Mouse (Mus musculus): ENCODE results near the gene Card11.

DNA sequence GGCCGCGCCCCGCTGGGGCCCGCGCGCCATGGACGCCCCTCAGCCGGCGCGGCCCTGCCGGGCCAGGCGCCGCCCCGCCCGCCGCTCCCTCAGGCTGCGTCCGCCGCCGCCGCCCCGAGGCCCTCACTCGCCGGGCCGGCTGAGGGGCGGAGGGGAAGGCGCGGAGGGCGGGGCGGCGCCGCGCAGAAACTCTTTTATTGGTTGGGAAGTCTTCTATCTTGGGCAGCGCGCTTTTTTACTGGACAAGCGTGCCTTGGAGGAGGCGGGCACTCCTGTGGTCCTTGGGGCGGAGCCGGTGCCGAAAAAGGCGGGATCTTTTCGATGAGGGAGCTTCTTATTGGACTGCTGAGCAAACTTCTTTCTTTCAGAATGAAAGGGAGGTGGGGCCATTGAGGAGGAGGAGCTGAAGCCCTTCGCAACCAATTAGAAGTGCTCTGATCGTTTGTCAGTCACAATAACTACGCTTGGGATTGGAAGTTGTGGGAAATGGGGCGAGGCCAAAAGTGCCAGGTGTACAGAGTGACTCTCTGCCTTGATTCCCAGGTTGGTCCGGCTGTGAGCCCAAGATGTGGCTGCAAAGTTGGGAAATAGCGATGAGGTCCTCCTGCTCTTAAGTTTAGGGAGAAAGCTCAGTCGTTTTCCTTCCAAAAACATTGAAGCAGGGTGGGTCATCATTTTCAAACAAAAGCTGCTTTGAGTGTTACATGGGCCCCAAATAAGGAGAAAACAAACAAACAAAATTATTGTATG lies 169.9 kb downstream of the Card11 start, which contains the start of gene Gna12:
- TF ChIP-seq GATA1 (IDR thresholded peaks at IDR 0.05; ENCODE audit: borderline replicate concordance, low read length) (no peak), FLI1 (IDR thresholded peaks at IDR 0.05; ENCODE audit: low read length) (no peak)
